Mouse (Mus musculus): ENCODE measurements around the gene Lrsam1. TPM values are rescaled to one million over a fixed set of nuclear protein-coding genes. Genes with fewer than 3 reads are reported as not detected.
"Not testable (repeated sequence)": the region's sequence is repeated elsewhere in the genome, so short reads cannot be mapped to it uniquely, and the experiment has no call there.

Lrsam1 gene
- 4.3 and 4.4 TPM in 2 replicates for polyA plus RNA-seq (2015; fragmentation: Nextera tagmentation; extraction: Ambion mirVana)

DNA sequence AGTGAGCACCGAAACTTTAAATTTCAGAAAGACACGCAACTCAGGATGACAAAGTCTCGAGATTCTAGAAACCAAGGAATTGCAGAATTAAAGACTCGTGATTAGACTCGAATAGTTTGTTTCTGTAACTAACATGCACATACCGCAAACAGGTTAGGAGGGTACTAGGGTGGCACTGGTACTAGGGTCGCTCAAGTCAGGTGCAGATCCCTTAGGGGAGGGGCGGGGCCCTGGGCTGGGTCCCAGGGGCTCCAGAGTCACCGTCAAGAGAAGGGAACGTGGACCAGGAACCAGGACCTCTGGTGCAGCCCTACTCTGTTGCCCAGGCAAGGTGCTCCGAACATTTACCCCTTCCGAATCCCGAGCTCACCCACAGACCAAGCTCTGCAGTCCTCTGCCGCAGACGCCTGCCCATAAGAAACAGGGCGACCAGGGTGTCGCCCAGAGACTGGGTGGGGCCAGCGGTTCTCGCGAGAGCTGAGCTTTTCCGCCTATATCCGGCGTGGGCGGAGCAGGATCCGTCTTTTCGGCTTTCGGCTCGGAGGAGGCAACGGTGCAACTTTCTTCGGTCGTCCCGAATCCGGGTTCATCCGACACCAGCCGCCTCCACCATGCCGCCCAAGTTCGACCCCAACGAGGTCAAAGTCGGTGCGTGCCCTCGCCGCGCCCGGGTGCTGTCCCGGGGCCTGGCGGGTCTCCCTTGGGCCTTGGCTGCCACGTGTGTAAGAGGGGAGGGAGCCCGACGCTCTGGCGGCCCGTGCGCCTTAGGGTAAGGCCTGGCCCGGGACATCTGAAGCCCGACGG is at the start of gene Lrsam1, which contains the start of gene Rpl12:
Lrsam1 (minus strand) TSS at position 423 of the 804 bp plus-strand sequence.
Rpl12 (plus strand) TSS at position 368 of the 804 bp plus-strand sequence.
- H3K9me3 ChIP-seq (ENCODE audit: control insufficient read depth): no peaks in the 10 kb centered on the region
- peak within 1 kb of the TSS; percentile 95 for H3K4me2 ChIP-seq (replicated peaks; ENCODE audit: low read depth)
- 2% methylated on average over 52 of the region's 55 CpGs for WGBS
- H3K36me3 ChIP-seq (ENCODE audit: control insufficient read depth, insufficient read depth): peaks cover 26% of the 10 kb centered on the region
- H3K27me3 ChIP-seq (replicated peaks; ENCODE audit: control insufficient read depth, insufficient read depth, low read length): no peaks in the 10 kb centered on the region
- peak within 1 kb of the TSS; percentile 75 for H3K4me3 ChIP-seq (ENCODE audit: low read depth, low read length)
- TF ChIP-seq CTCF (IDR thresholded peaks at IDR 0.05; ENCODE audit: low read depth): no peak
- peak; percentile 85 for ATAC-seq
- peaks cover 6% of the 10 kb centered on the region for H3K4me1 ChIP-seq (replicated peaks; ENCODE audit: control insufficient read depth, insufficient read depth, low read length)
- peak within 1 kb of the TSS; percentile 81 for H3K9ac ChIP-seq (ENCODE audit: low read depth, low read length)
- peak within 1 kb of the TSS; percentile 78 for H3K27ac ChIP-seq (ENCODE audit: low read depth, low read length)

DNA sequence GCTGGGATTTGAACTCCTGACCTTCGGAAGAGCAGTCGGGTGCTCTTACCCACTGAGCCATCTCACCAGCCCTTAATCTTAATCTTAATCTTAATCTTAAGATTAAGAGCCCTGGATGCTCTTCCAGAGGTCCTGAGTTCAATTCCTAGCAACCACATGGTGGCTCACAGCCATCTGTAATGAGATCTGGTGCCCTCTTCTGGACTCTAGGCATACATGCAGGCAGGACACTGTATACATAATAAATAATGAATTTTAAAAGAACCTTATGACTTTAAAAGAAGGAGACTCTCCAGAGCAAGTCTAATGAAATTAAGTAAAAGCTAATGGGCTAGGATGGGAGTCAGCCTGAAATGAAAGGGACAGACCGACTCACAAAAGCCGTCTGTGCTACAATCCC is 47.6 kb upstream of the Lrsam1 start:
- not testable (repeated sequence) for H3K27ac ChIP-seq (ENCODE audit: low read depth, low read length); H3K36me3 ChIP-seq (ENCODE audit: control insufficient read depth, insufficient read depth); H3K9ac ChIP-seq (ENCODE audit: low read depth, low read length); H3K27me3 ChIP-seq (replicated peaks; ENCODE audit: control insufficient read depth, insufficient read depth, low read length); H3K4me3 ChIP-seq (ENCODE audit: low read depth, low read length); ATAC-seq; H3K9me3 ChIP-seq (ENCODE audit: control insufficient read depth); H3K4me1 ChIP-seq (replicated peaks; ENCODE audit: control insufficient read depth, insufficient read depth, low read length); H3K4me2 ChIP-seq (replicated peaks; ENCODE audit: low read depth)
- WGBS: 95% methylated on average over 4 of the region's 4 CpGs
- peak; percentile 58 for TF ChIP-seq CTCF (IDR thresholded peaks at IDR 0.05; ENCODE audit: low read depth)

DNA sequence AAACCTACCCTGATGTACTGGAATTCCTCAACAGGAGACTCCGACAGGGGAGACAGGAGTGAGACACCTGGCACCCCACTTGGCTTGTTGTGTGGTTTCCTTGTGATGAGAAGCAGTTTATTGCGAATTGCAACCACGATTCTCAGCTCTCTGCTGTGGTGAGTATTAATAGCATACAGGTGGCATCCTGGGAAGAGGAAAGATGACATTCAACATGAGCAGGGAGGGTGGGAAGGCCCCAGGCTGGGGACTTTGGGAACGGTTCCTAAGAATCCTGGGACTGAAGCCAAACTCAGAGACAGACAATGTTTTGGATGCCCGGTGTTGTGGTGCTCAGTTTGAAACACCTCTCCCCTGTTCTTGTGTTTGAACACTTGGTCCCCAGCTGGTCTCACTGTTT is 43.6 kb upstream of the Lrsam1 start:
- ATAC-seq: no peak
- H3K27ac ChIP-seq (ENCODE audit: low read depth, low read length): no peak overlapping the region
- 77% methylated on average over 5 of the region's 5 CpGs for whole genome bisulfite sequencing
- H3K27me3 ChIP-seq (replicated peaks; ENCODE audit: control insufficient read depth, insufficient read depth, low read length): no peaks in the 10 kb centered on the region
- H3K9ac ChIP-seq (ENCODE audit: low read depth, low read length): no peak overlapping the region
- H3K9me3 ChIP-seq (ENCODE audit: control insufficient read depth): no peaks in the 10 kb centered on the region
- TF ChIP-seq CTCF (IDR thresholded peaks at IDR 0.05; ENCODE audit: low read depth): no peak
- peaks cover 4% of the 10 kb centered on the region; the same call in 1 of the 2 replicates for H3K36me3 ChIP-seq (ENCODE audit: control insufficient read depth, insufficient read depth)
- H3K4me2 ChIP-seq (replicated peaks; ENCODE audit: low read depth): no peak overlapping the region
- H3K4me3 ChIP-seq (ENCODE audit: low read depth, low read length): no peak overlapping the region
- no peaks in the 10 kb centered on the region for H3K4me1 ChIP-seq (replicated peaks; ENCODE audit: control insufficient read depth, insufficient read depth, low read length)

DNA sequence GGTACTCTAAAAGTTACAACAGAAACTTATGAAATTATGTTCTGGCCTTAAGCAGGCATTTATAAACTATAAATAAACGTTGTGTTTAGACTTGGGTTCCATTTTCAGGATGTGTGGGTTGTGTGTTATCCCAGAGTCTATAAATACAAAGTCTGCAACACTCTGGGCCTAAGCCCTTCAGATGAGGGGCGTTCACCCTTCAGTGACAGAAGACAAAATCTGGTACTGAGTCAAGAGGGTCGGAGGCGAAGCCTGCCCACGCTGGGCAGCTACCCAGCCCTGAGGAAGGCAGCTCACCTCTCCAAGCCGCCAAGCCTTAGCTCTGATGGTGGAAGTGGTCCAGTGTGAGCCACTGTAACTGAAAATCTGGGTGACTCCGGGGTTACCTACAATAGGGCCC is 40.7 kb upstream of the Lrsam1 start:
- Histone ChIP-seq H3K27me3 (replicated peaks; ENCODE audit: control insufficient read depth, insufficient read depth, low read length) (no peaks in the 10 kb centered on the region), H3K4me1 (replicated peaks; ENCODE audit: control insufficient read depth, insufficient read depth, low read length) (no peaks in the 10 kb centered on the region), H3K4me3 (ENCODE audit: low read depth, low read length) (no peak overlapping the region), H3K36me3 (ENCODE audit: control insufficient read depth, insufficient read depth) (peaks cover 4% of the 10 kb centered on the region; the same call in 1 of the 2 replicates), H3K4me2 (replicated peaks; ENCODE audit: low read depth) (no peak overlapping the region), H3K9me3 (ENCODE audit: control insufficient read depth) (no peaks in the 10 kb centered on the region), H3K9ac (ENCODE audit: low read depth, low read length) (no peak overlapping the region), H3K27ac (ENCODE audit: low read depth, low read length) (no peak overlapping the region)
- 91% methylated on average over 7 of the region's 7 CpGs for WGBS
- TF ChIP-seq CTCF (IDR thresholded peaks at IDR 0.05; ENCODE audit: low read depth): no peak
- no peak for ATAC-seq

DNA sequence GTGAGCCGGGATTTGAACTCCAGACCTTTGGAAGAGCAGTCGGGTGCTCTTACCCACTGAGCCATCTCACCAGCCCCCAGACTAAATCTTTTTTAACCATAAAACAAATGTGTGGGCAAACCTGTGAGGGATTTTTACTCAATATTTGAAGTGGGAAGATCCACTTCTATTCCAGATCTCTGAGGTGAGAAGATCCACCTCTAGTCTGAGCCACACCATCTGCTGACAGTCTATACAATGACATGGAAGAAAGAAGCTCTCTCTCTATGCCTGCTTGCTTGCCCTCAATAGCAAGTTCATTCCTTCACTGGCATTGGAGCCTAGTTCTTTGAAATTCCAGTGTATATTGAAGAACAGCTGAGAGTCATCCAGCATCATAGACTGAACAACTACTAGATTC is 38.3 kb upstream of the Lrsam1 start:
- H3K27ac ChIP-seq (ENCODE audit: low read depth, low read length): no peak overlapping the region
- no peak for ATAC-seq
- no peaks in the 10 kb centered on the region for H3K27me3 ChIP-seq (replicated peaks; ENCODE audit: control insufficient read depth, insufficient read depth, low read length)
- peaks cover 4% of the 10 kb centered on the region; the same call in 1 of the 2 replicates for H3K36me3 ChIP-seq (ENCODE audit: control insufficient read depth, insufficient read depth)
- no peak for TF ChIP-seq CTCF (IDR thresholded peaks at IDR 0.05; ENCODE audit: low read depth)
- H3K4me1 ChIP-seq (replicated peaks; ENCODE audit: control insufficient read depth, insufficient read depth, low read length): no peaks in the 10 kb centered on the region
- 92% methylated on average over 2 of the region's 2 CpGs for WGBS
- H3K4me2 ChIP-seq (replicated peaks; ENCODE audit: low read depth): no peak overlapping the region
- H3K9me3 ChIP-seq (ENCODE audit: control insufficient read depth): no peaks in the 10 kb centered on the region
- no peak overlapping the region for H3K4me3 ChIP-seq (ENCODE audit: low read depth, low read length)
- H3K9ac ChIP-seq (ENCODE audit: low read depth, low read length): no peak overlapping the region

DNA sequence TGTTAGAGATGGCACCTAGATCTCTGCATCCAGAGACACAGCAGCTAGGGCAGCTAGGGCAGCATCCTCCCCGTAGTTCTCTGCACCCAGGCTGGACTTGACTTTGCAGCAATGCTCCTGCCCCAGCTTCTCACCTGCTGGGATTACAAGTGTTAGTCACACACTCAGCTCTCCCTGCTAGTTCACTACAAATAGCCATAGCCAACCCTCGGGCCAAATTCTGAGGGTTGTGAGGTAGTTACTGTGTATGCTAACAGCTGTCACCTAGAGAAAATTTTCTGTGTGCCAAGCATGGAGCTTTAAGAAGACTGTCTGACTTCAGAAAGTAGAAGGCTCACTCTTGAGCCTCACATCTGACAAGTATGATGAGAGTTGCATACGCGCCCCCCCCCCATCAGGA is 36.4 kb upstream of the Lrsam1 start:
- WGBS: 88% methylated on average over 4 of the region's 4 CpGs
- Histone ChIP-seq H3K27me3 (replicated peaks; ENCODE audit: control insufficient read depth, insufficient read depth, low read length) (no peaks in the 10 kb centered on the region), H3K9me3 (ENCODE audit: control insufficient read depth) (no peaks in the 10 kb centered on the region), H3K9ac (ENCODE audit: low read depth, low read length) (no peak overlapping the region), H3K4me3 (ENCODE audit: low read depth, low read length) (no peak overlapping the region), H3K27ac (ENCODE audit: low read depth, low read length) (no peak overlapping the region), H3K4me2 (replicated peaks; ENCODE audit: low read depth) (no peak overlapping the region), H3K36me3 (ENCODE audit: control insufficient read depth, insufficient read depth) (no peaks in the 10 kb centered on the region), H3K4me1 (replicated peaks; ENCODE audit: control insufficient read depth, insufficient read depth, low read length) (no peaks in the 10 kb centered on the region)
- ATAC-seq: no peak
- no peak for TF ChIP-seq CTCF (IDR thresholded peaks at IDR 0.05; ENCODE audit: low read depth)

All from intestine, postnatal 0 days (tissue).